Mouse (Mus musculus): ENCODE results near the gene Gm44965. TPM values are rescaled to one million over a fixed set of nuclear protein-coding genes. Genes with fewer than 3 reads are reported as not detected.

The Gm44965 gene
- polyA plus RNA-seq, 1 experiment from 2014 or later, result not detected

- peaks cover 28% of the 10 kb centered on the region for H3K4me1 ChIP-seq (replicated peaks)
- 92% methylated on average over 8 of the region's 8 CpGs for WGBS
- no peak overlapping the region for H3K27ac ChIP-seq
- no peak overlapping the region for H3K4me2 ChIP-seq
- no peak for ATAC-seq (ENCODE audit: low FRiP score)
- no peak overlapping the region for H3K4me3 ChIP-seq
- H3K27me3 ChIP-seq, result peaks cover 45% of the 10 kb centered on the region
- no peaks in the 10 kb centered on the region for H3K36me3 ChIP-seq
- no peak overlapping the region for H3K9ac ChIP-seq
- no peaks in the 10 kb centered on the region for H3K9me3 ChIP-seq
Observed at GRCm38 (mm10) chr6:48630831-48631230, 37.1 kb downstream of the Gm44965 start.

- no peak overlapping the region for H3K4me3 ChIP-seq
- H3K4me2 ChIP-seq, result no peak overlapping the region
- no peak overlapping the region for H3K9ac ChIP-seq
- H3K27me3 ChIP-seq, result peaks cover 5% of the 10 kb centered on the region; the same call in 1 of the 2 replicates
- no peak for ATAC-seq (ENCODE audit: low FRiP score)
- H3K9me3 ChIP-seq, result no peaks in the 10 kb centered on the region
- no peaks in the 10 kb centered on the region for H3K36me3 ChIP-seq
- no peak overlapping the region for H3K27ac ChIP-seq
- H3K4me1 ChIP-seq (replicated peaks), result no peaks in the 10 kb centered on the region
- 92% methylated on average over 2 of the region's 2 CpGs for WGBS
Observed at GRCm38 (mm10) chr6:48635105-48635504, 41.4 kb downstream of the Gm44965 start.

- Histone ChIP-seq H3K36me3 (no peaks in the 10 kb centered on the region), H3K4me3 (no peak overlapping the region), H3K27ac (no peak overlapping the region), H3K27me3 (no peaks in the 10 kb centered on the region), H3K9me3 (no peaks in the 10 kb centered on the region), H3K9ac (no peak overlapping the region), H3K4me2 (no peak overlapping the region), H3K4me1 (replicated peaks) (no peaks in the 10 kb centered on the region)
- no peak for ATAC-seq (ENCODE audit: low FRiP score)
- WGBS, result 39% methylated on average over 6 of the region's 6 CpGs
Observed at GRCm38 (mm10) chr6:48636515-48636914, 42.8 kb downstream of the Gm44965 start.

- Histone ChIP-seq H3K4me2 (no peak overlapping the region), H3K36me3 (no peaks in the 10 kb centered on the region), H3K27me3 (no peaks in the 10 kb centered on the region), H3K4me1 (replicated peaks) (no peaks in the 10 kb centered on the region), H3K9me3 (no peaks in the 10 kb centered on the region), H3K27ac (no peak overlapping the region), H3K9ac (no peak overlapping the region), H3K4me3 (no peak overlapping the region)
- WGBS, result 66% methylated on average over 6 of the region's 6 CpGs
- no peak for ATAC-seq (ENCODE audit: low FRiP score)
Observed at GRCm38 (mm10) chr6:48637811-48638500, 44.2 kb downstream of the Gm44965 start.

GRCm38 (mm10) chr6:48638553-48638952, 44.8 kb downstream of the Gm44965 start:
- Histone ChIP-seq H3K9me3 (no peaks in the 10 kb centered on the region), H3K36me3 (no peaks in the 10 kb centered on the region), H3K4me2 (no peak overlapping the region), H3K27me3 (no peaks in the 10 kb centered on the region), H3K4me1 (replicated peaks) (no peaks in the 10 kb centered on the region), H3K4me3 (no peak overlapping the region), H3K27ac (no peak overlapping the region), H3K9ac (no peak overlapping the region)
- WGBS, result 83% methylated on average over 2 of the region's 2 CpGs
- no peak for ATAC-seq (ENCODE audit: low FRiP score)

GRCm38 (mm10) chr6:48641391-48641790, 47.6 kb downstream of the Gm44965 start:
- H3K9ac ChIP-seq, result no peak overlapping the region
- no peaks in the 10 kb centered on the region for H3K27me3 ChIP-seq
- no peaks in the 10 kb centered on the region for H3K9me3 ChIP-seq
- no peak for ATAC-seq (ENCODE audit: low FRiP score)
- WGBS, result 78% methylated on average over 6 of the region's 6 CpGs
- no peaks in the 10 kb centered on the region for H3K36me3 ChIP-seq
- H3K4me3 ChIP-seq, result no peak overlapping the region
- no peaks in the 10 kb centered on the region for H3K4me1 ChIP-seq (replicated peaks)
- no peak overlapping the region for H3K4me2 ChIP-seq
- H3K27ac ChIP-seq, result no peak overlapping the region

DNA sequence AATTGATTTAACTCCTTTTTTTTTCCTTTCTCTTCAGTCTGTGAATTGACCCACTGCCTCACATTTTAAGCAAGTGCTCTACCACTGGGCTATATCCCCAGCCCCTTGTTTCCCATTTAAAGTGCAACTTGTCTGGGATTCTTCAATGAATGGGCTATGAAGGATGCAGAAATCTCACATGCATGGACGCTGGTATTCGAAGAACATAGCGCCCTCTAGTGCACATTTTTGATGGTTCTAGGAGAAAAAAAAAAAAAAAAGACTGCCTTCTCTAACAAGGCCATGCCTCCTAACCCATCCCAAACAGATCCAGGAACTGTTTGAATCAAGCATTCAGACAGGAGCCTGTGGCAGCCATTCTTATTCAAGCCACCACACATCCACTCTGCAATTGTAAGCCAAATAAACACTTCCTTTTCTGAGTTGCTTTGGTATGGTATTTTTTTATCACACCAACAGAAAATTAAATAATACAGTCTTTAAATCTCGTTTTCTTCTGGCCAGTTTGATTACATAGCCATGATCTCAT, 49.1 kb downstream of the Gm44965 start:
- Histone ChIP-seq H3K9me3 (no peaks in the 10 kb centered on the region), H3K4me2 (no peak overlapping the region), H3K27me3 (no peaks in the 10 kb centered on the region), H3K9ac (no peak overlapping the region), H3K36me3 (no peaks in the 10 kb centered on the region), H3K4me3 (no peak overlapping the region), H3K4me1 (replicated peaks) (no peaks in the 10 kb centered on the region), H3K27ac (no peak overlapping the region)
- WGBS, result 25% methylated on average over 4 of the region's 4 CpGs
- 0 out of 2 replicates have a peak, but pooled peaks have one; percentile 28 for ATAC-seq (ENCODE audit: low FRiP score)

- Histone ChIP-seq H3K9me3 (no peaks in the 10 kb centered on the region), H3K27me3 (no peaks in the 10 kb centered on the region), H3K9ac (no peak overlapping the region), H3K4me3 (no peak overlapping the region), H3K4me1 (replicated peaks) (no peaks in the 10 kb centered on the region), H3K4me2 (no peak overlapping the region), H3K36me3 (no peaks in the 10 kb centered on the region), H3K27ac (no peak overlapping the region)
- 17% methylated on average over 12 of the region's 12 CpGs for WGBS
- peak; percentile 59; the same call in 1 of the 2 replicates for ATAC-seq (ENCODE audit: low FRiP score)
Observed at GRCm38 (mm10) chr6:48645660-48646308, 52.0 kb downstream of the Gm44965 start.

DNA sequence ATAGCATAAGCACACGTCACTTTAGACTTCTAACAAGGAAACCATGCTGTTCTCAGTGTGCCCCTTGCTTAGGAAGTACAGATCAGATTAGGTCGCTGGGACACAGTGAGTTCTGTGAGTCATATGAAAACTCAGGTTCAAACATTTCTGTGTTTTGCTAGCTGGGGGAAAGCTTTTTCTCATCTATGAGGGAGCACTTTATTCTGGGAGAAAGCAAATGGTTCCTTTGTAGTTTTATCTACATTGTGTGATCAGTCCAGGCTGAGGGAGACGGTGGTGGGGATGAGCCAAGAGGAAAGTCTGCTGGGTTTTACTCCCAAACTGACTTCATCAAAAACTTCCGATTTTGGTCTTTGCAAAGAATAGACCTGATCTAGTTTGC, 52.6 kb downstream of the Gm44965 start:
- Histone ChIP-seq H3K4me3 (no peak overlapping the region), H3K4me1 (replicated peaks) (no peaks in the 10 kb centered on the region), H3K27ac (no peak overlapping the region), H3K9ac (no peak overlapping the region), H3K4me2 (no peak overlapping the region), H3K36me3 (no peaks in the 10 kb centered on the region), H3K9me3 (no peaks in the 10 kb centered on the region), H3K27me3 (no peaks in the 10 kb centered on the region)
- no peak for ATAC-seq (ENCODE audit: low FRiP score)
- 86% methylated on average over 4 of the region's 4 CpGs for WGBS

GRCm38 (mm10) chr6:48646995-48647394, 53.3 kb downstream of the Gm44965 start, which contains the start of gene Gimap8:
Gimap8 (plus strand) TSS chr6:48647234.
- H3K4me3 ChIP-seq, result no peak within 1 kb of the TSS
- 42% methylated on average over 3 of the region's 3 CpGs for WGBS
- H3K4me2 ChIP-seq, result no peak within 1 kb of the TSS
- no peaks in the 10 kb centered on the region for H3K4me1 ChIP-seq (replicated peaks)
- H3K9ac ChIP-seq, result no peak within 1 kb of the TSS
- H3K27me3 ChIP-seq, result no peaks in the 10 kb centered on the region
- no peaks in the 10 kb centered on the region for H3K36me3 ChIP-seq
- 0 out of 2 replicates have a peak, but pooled peaks have one; percentile 32 for ATAC-seq (ENCODE audit: low FRiP score)
- H3K9me3 ChIP-seq, result no peaks in the 10 kb centered on the region
- no peak within 1 kb of the TSS for H3K27ac ChIP-seq

GRCm38 (mm10) chr6:48647611-48648010, 53.9 kb downstream of the Gm44965 start:
- no peak overlapping the region for H3K27ac ChIP-seq
- no peaks in the 10 kb centered on the region for H3K36me3 ChIP-seq
- no peaks in the 10 kb centered on the region for H3K9me3 ChIP-seq
- 93% methylated on average over 2 of the region's 2 CpGs for WGBS
- H3K27me3 ChIP-seq, result no peaks in the 10 kb centered on the region
- H3K4me2 ChIP-seq, result no peak overlapping the region
- no peaks in the 10 kb centered on the region for H3K4me1 ChIP-seq (replicated peaks)
- no peak for ATAC-seq (ENCODE audit: low FRiP score)
- H3K4me3 ChIP-seq, result no peak overlapping the region
- no peak overlapping the region for H3K9ac ChIP-seq

GRCm38 (mm10) chr6:48648779-48649178, 55.0 kb downstream of the Gm44965 start:
- Histone ChIP-seq H3K36me3 (no peaks in the 10 kb centered on the region), H3K9ac (no peak overlapping the region), H3K4me1 (replicated peaks) (no peaks in the 10 kb centered on the region), H3K4me2 (no peak overlapping the region), H3K27ac (no peak overlapping the region), H3K9me3 (no peaks in the 10 kb centered on the region), H3K4me3 (no peak overlapping the region), H3K27me3 (no peaks in the 10 kb centered on the region)
- ATAC-seq (ENCODE audit: low FRiP score), result no peak
- 90% methylated on average over 4 of the region's 4 CpGs for WGBS

- no peak for ATAC-seq (ENCODE audit: low FRiP score)
- Histone ChIP-seq H3K9ac (no peak overlapping the region), H3K4me3 (no peak overlapping the region), H3K27me3 (no peaks in the 10 kb centered on the region), H3K4me1 (replicated peaks) (no peaks in the 10 kb centered on the region), H3K27ac (no peak overlapping the region), H3K9me3 (no peaks in the 10 kb centered on the region), H3K36me3 (no peaks in the 10 kb centered on the region), H3K4me2 (no peak overlapping the region)
- 91% methylated on average over 9 of the region's 9 CpGs for WGBS
Observed at GRCm38 (mm10) chr6:48650041-48650440, 56.3 kb downstream of the Gm44965 start.
